Mouse (Mus musculus): ENCODE measurements around the gene Slc36a3. TPM values are rescaled to one million over a fixed set of nuclear protein-coding genes. Genes with fewer than 3 reads are reported as not detected.
"Not testable (repeated sequence)": the region's sequence is repeated elsewhere in the genome, so short reads cannot be mapped to it uniquely, and the experiment has no call there.

Gene Slc36a3
- polyA plus RNA-seq, 1 experiment: 0.19 TPM

DNA sequence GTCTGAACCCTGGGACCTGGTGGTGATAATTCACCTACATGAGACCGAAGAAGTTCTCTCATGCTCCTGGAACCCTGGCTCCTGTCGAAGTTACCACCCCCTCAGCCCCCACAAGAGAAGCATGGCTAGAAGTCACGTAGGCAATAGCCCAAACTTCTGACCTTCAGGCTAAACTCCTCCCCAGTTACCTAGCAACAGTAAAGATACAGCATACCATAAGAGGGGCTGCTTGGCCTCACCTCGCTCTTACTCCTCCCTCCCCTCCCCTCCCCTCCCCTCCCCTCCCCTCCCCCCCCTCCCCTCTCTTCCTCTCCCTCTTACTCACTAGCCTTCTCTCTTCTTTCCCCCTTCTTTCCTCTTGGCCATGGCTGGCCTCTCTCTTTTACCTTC is 37.7 kb downstream of the Slc36a3 start:
- 47% methylated on average over 4 of the region's 4 CpGs for WGBS
- not testable (repeated sequence) for DNase-seq (ENCODE audit: low read depth, low spot score)

- no peak for DNase-seq (ENCODE audit: low read depth, low spot score)
- 54% methylated on average over 7 of the region's 7 CpGs for WGBS
Measured at GRCm38 (mm10) chr11:55113209-55113860, 38.2 kb downstream of the Slc36a3 start.

GRCm38 (mm10) chr11:55110566-55111169 is 40.8 kb downstream of the Slc36a3 start:
- WGBS: 72% methylated on average over 7 of the region's 7 CpGs

DNA sequence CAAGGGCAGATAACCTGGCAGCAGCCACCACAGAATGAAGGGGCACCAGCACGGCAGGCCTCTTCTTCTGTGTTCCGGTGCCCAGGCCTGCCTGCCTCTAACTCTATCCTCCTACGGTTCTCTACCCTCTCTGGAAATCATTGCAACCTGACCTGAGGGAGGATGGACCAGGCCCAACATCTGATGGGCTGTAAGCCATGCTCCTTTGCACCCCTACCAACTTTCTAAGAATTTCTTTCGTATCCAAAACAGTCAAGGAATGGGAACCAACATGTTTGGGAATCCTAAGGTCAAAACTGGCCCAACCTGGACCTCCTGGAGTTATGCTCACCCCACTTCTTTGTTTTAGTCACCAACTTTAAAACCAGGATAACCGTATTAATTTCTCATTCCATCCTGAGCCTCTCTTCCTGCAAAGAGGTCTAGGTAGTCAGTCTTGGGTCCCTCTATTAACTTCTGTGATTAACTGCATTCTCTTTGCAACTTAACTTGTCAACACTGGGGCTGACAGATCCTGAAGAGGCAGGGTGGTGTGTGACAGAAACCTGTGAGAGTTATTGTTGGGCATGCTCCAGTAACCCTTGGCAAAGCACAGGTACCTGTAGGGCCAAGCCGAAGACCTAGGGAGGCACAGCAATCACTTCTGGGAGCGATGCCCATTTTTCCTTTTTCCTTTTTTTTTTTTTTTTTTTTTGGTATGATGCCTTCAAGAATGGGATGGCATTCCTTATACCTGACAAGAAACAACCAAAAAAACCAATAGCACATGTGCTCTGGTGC is 41.8 kb downstream of the Slc36a3 start:
- 81% methylated on average over 7 of the region's 7 CpGs for WGBS
- DNase-seq (ENCODE audit: low read depth, low spot score): no peak

More at GRCm38 (mm10) chr11:55110566-55111169, 40.8 kb downstream of the Slc36a3 start:
- no peak for DNase-seq (ENCODE audit: low read depth, low spot score)

DNA sequence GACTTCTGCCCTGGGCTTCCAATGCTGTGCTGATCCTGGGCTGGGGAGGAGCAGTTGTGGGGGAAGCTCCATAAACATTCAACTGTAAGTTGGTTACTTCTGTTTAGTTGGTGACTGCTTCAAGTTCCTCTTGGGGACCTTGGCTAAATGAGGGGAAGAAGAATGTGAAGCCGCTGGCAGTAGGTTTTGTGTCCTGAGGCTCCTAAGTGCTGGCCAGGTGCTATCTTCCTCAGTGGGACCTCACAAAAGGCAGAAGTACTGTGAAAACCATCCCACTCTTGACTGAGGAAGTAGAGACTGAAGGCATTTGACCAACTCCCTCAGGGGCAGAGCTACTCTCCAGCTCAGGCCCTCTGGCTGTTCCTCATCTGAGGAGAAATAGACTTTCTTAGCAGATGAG is 44.9 kb downstream of the Slc36a3 start:
- DNase-seq (ENCODE audit: low read depth, low spot score): no peak
- WGBS: 88% methylated on average over 1 of the region's 1 CpGs

DNA sequence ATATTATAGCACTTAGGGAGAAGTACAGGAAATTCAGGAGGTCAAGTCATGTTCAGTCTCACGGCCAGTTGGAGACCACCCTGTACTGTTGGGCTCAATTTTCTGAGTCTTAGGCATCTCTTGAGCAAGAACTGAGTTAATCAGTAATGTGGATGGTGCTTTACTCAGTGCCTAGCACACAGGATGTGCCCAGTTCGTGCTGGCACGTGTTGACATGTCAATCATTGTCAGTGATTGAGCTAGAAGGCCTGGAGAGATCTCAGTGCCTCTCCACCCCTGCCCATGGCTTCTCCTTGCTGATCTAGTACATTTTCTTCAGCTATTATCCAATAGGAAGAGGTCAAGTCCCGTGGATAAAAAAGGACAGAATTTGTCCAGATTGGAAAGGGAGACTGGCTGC is 46.1 kb downstream of the Slc36a3 start:
- DNase-seq (ENCODE audit: low read depth, low spot score): no peak
- 51% methylated on average over 4 of the region's 4 CpGs for WGBS

DNA sequence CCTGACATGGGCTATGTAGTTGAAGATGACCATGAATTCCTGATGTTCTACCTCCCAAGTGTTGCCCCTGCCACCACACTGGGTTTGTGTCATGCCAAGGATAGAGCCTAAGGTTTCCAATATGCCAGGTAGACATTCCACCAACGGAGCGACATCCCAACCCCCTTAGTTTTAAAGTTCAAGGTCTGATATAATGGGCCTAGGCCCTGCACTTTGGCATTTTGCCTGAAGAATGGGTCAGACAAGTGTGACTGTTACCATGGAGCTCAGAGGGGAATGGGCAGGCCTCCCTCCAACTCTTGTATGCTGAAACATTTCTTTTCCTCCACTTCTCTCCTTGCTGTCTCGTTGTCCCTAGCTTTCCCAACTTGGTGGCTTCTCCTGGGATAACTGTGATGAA is 48.3 kb downstream of the Slc36a3 start:
- 83% methylated on average over 3 of the region's 3 CpGs for WGBS
- DNase-seq (ENCODE audit: low read depth, low spot score): no peak

DNA sequence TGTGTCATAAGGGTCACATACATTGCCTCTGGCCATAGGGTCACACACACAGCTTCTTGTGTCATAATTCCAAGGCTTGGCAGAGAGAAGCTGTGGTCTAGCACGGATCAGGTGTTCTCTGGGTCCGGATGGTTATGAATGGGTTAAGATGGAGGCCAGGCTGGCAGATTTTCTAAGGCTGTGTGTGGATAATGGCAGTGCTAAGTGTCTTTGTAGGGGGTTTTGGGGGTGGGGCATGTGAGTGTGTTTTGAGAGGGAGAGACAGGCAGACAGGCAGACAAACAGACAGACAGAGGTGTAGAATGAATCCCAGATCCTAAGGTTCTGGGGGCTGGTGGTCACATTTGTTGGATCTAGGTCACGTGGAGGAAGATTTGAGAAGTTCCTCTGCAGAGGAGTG is 49.5 kb downstream of the Slc36a3 start:
- WGBS: 90% methylated on average over 3 of the region's 3 CpGs
- DNase-seq (ENCODE audit: low read depth, low spot score): no peak

GRCm38 (mm10) chr11:55099868-55100267 is 51.6 kb downstream of the Slc36a3 start:
- WGBS: 80% methylated on average over 4 of the region's 4 CpGs
- DNase-seq (ENCODE audit: low read depth, low spot score): no peak

DNA sequence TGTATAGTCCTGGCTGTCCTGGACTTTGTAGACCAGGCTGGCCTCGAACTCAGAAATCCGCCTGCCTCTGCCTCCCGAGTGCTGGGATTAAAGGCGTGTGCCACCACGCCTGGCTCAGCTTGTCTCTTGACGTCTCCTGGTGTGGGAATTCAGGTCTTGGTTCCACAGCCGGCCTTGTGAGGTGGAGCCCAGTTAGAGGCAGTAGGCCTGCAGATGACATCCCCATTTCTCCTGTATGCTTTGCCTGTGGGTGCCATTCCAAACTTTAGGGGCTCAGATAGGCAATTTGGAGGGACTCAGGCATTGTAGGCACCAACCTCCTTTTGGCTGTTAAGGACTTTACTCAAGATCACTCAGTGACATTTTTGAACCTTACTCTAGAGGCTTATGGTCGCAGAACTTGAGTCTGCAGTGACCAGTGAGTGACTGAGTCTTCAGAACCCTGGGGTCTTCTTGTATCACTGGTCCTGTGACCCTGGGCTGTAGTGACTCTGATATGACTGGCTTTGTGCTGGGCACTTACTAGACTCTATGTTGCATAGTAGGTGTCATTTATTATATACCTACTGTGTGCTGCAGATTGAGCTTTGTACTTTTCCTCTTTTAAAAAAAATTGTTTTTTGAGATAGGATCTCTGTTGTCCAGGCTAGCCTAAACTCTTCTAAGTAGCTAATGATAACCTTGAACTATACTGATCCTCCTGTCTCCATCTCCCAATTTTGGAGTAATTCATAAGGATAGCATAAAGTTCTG is 52.3 kb downstream of the Slc36a3 start:
- WGBS: 91% methylated on average over 8 of the region's 8 CpGs
- no peak for DNase-seq (ENCODE audit: low read depth, low spot score)

- DNase-seq (ENCODE audit: low read depth, low spot score): no peak
- WGBS: 16% methylated on average over 24 of the region's 24 CpGs
Measured at GRCm38 (mm10) chr11:55098189-55098915, 53.2 kb downstream of the Slc36a3 start.

DNA sequence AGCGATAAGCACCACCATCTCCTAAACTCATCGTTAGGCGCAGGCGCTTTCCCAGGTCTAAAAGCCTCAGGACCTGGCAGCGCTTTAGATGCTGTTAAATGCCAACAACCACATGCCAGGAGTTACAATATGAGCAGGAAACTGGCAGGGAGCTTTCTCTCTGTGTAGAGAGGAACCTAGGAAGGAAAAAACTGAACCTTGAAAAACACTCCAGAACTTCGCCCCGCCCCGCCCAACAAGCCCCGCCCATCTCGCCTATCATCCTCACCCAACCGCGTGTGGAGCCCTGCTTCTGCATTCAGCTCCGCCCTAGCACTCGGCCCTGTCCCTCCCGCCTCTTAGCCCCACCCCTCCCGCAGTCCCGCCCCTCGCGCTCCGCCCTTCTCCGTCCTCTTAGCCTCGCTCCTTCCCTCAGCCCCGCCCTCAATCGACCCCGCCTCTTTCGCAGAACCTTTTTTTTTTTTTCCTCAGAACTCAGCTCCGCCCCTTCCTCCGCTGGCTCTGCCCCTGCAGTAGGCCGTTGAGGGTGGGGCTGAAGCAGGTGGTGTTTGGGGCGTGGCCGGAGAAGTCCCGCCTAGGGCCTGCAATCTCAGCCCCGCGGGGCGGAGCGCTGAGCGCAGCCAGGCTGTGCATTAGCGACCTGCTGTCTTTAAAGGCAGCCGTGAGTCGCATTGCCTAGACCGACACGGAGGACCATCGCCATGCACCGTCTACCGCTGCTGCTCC is 53.9 kb downstream of the Slc36a3 start, which contains the start of gene Gm2a:
TSS of gene Gm2a (plus strand) at position 653 of the 726 bp plus-strand sequence.
- peak; percentile 89 for DNase-seq (ENCODE audit: low read depth, low spot score)
- 1% methylated on average over 42 of the region's 45 CpGs for WGBS

DNA sequence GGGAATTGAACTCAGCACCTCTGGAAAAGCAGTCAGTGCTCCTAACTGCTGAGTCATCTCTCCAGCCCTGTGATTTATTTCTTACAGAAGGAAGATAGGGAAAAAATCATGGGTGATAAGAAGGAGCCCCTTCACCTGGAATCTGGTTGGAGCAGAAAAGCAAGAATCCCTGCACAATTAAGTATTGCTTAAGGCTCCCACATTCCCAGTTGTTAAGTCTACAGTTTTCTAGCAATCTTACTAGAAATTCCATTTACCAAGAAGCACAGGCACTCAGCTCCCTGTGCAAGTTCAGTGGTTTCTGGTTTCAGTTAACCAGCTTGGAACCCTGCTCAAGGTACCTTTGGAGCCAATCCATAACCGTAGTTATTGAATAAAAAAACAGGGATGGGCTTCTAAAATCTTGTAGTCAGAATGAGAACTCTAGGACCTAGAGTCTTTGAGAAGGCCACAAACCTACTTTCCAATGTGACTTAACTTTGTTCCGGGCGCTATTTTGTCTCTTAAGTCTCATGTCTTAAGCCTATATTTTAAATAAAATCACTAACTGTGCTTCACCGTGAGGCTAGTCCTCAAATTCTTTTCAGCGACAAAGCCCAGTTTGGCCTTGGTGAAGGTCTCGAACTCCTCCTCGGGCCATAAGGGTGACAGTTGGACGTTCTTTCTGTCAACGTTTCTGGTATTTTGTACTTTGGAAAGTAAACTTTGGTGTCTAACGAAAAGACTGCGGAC is 54.6 kb downstream of the Slc36a3 start:
- no peak for DNase-seq (ENCODE audit: low read depth, low spot score)
- WGBS: 11% methylated on average over 11 of the region's 11 CpGs

DNA sequence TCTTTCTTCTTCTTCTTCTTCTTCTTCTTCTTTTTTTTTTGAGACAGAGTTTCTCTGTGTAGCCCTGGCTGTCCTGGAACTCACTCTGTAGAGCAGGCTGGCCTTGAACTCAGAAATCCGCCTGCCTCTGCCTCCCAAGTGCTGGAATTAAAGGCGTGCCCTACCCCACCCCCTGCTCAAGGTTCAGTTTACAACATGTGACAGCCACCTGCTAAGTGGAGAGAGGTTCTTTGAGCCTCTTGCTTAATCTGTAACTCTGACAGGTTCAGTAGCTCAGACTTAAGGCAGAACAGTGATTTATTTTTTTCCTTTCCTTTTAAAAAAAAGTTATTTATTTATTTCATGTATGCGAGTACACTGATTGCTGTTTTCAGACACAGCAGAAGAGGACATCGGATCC is 55.2 kb downstream of the Slc36a3 start:
- not testable (repeated sequence) for DNase-seq (ENCODE audit: low read depth, low spot score)
- WGBS: 74% methylated on average over 4 of the region's 4 CpGs

- WGBS: 38% methylated on average over 7 of the region's 7 CpGs
- DNase-seq (ENCODE audit: low read depth, low spot score): no peak
Measured at GRCm38 (mm10) chr11:55093096-55093495, 58.4 kb downstream of the Slc36a3 start.

GRCm38 (mm10) chr11:55089892-55090291 is 61.6 kb downstream of the Slc36a3 start:
- WGBS: 35% methylated on average over 2 of the region's 2 CpGs
- DNase-seq (ENCODE audit: low read depth, low spot score): no peak

DNA sequence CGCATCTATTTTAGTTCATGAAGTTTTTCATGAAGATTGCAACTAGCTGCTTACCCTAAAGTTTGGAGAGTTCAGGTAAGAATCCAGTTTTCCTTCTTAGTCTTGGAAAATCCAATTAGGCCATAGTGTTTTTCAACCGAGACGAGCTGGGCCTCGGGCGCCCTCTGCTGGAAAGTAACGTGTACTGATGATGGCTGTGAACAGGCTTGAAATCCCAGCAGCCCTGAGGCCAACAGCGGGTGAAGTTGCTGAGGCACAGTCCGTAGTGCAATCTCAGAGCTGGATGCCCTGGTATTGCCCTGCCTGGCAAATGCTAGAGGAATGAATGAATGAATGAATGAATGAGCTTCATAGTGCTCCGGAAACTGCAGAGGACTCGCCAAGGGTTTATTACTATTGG is 64.5 kb downstream of the Slc36a3 start:
- 12% methylated on average over 10 of the region's 10 CpGs for WGBS
- DNase-seq (ENCODE audit: low read depth, low spot score): no peak

DNA sequence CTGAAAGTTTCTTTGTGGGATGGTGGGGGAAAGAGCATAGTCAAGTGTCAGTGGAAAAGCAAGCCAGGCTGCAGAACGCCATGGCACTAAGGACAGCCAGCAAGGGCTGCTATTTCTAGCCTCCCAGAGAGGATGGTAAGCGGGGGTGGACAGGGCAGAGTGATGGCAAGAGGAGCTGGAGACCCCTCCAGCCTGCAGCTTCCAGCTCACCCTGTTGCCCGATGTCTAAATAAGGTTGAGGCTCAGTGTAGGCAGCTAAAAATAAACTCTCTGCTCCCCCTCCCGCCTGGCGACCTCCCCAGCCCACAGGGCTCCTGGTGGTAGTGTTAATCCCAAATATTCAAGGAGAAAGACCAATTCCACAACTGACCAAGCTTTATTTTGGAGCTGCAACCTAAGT is 66.1 kb downstream of the Slc36a3 start:
- DNase-seq (ENCODE audit: low read depth, low spot score): no peak
- WGBS: 57% methylated on average over 5 of the region's 5 CpGs
